ENCODE assay signal across 25 mouse cellular contexts in genomic region chr6:116356948-116357325, GRCm38 (mm10). TPM values are rescaled to one million over a fixed set of nuclear protein-coding genes. Genes with fewer than 3 reads are reported as not detected.
A peak's percentile ranks its signal among the peaks of the same experiment; 100 is the strongest.
DNase-seq lines count a peak whose midpoint lies in the region; ATAC-seq and TF ChIP-seq lines count a peak whose summit lies in the region.
"Had no signal": no experiment of that assay in that cellular context is flagged by ENCODE, and none has a peak within 500 bp of the region (broad histone marks: within the 10 kb centered on the region; RNA-seq: fewer than 3 reads in every experiment).

No protein-coding gene starts in this region.

- no peak for TF ChIP-seq POLR2A in kidney, adult 2 months (IDR thresholded peaks at IDR 0.05; ENCODE audit: low read depth, low read length)

- 41% methylated on average over 4 of the region's 4 CpGs for WGBS in kidney, adult 2 months
- WGBS in kidney, embryonic 15.5 days: 78% methylated on average over 4 of the region's 4 CpGs
- WGBS in liver, embryonic 15.5 days (ENCODE audit: insufficient replicate concordance): 85% methylated on average over 4 of the region's 4 CpGs

- no peaks in the 10 kb centered on the region for H3K9me3 ChIP-seq in kidney, embryonic 15.5 days (replicated peaks)
- H3K9me3 ChIP-seq in liver, embryonic 15.5 days (replicated peaks): no peaks in the 10 kb centered on the region
- no peaks in the 10 kb centered on the region for H3K9me3 ChIP-seq in ES-E14 (ENCODE audit: control insufficient read depth, insufficient read depth, low read depth, low read length)
- H3K9me3 ChIP-seq: embryonic facial prominence, embryonic 15.5 days; forebrain, embryonic 10.5 days; G1E; hindbrain, embryonic 12.5 days; lung, embryonic 15.5 days had no signal

- H3K4me1 ChIP-seq in kidney, adult 2 months (ENCODE audit: control insufficient read depth, insufficient read depth, low read length): peaks cover 11% of the 10 kb centered on the region; the same call in 1 of the 2 replicates
- peaks cover 6% of the 10 kb centered on the region; the same call in 1 of the 2 replicates for H3K4me1 ChIP-seq in kidney, embryonic 15.5 days
- peaks cover 68% of the 10 kb centered on the region for H3K4me1 ChIP-seq in liver, embryonic 15.5 days (replicated peaks)
- H3K4me1 ChIP-seq in ES-E14 (ENCODE audit: control insufficient read depth in 2 of 2, insufficient read depth in 2 of 2, low read length in 2 of 2, poor library complexity in 1 of 2): peaks cover 0 to 24% of the 10 kb centered on the region in 2 experiments; a peak in 2 of 4 replicates
- H3K4me1 ChIP-seq: embryonic facial prominence, embryonic 15.5 days; forebrain, embryonic 10.5 days; lung, embryonic 15.5 days had no signal

- no peaks in the 10 kb centered on the region for H3K36me3 ChIP-seq in kidney, adult 2 months (ENCODE audit: control insufficient read depth, insufficient read depth, low read length)
- H3K36me3 ChIP-seq in kidney, embryonic 15.5 days: no peaks in the 10 kb centered on the region
- peaks cover 50% of the 10 kb centered on the region for H3K36me3 ChIP-seq in liver, embryonic 15.5 days (replicated peaks)
- H3K36me3 ChIP-seq in ES-E14 (ENCODE audit: control insufficient read depth, insufficient read depth, low read length, poor library complexity, severe bottlenecking): no peaks in the 10 kb centered on the region
- H3K36me3 ChIP-seq: embryonic facial prominence, embryonic 15.5 days; forebrain, embryonic 10.5 days; hindbrain, embryonic 12.5 days; lung, embryonic 15.5 days had no signal

- in situ Hi-C loops in ES-E14 (cut with MboI; ENCODE audit: low sequenced_read_pairs in 2 of 2, unreplicated experiment in 2 of 2): no loop called here

- no peak for ATAC-seq in kidney, embryonic 15.5 days (replicated peaks; ENCODE audit: low FRiP score)
- ATAC-seq in liver, embryonic 15.5 days (ENCODE audit: insufficient read depth): no peak
- ATAC-seq: forebrain, embryonic 16.5 days; inflammation-experienced regulatory T-cells, adult 6 months; midbrain, embryonic 16.5 days had no signal

- no peaks in the 10 kb centered on the region for H3K27me3 ChIP-seq in kidney, adult 2 months (replicated peaks; ENCODE audit: control insufficient read depth, insufficient read depth, low read length)
- no peaks in the 10 kb centered on the region for H3K27me3 ChIP-seq in kidney, embryonic 15.5 days
- no peaks in the 10 kb centered on the region for H3K27me3 ChIP-seq in liver, embryonic 15.5 days
- H3K27me3 ChIP-seq: embryonic facial prominence, embryonic 15.5 days; hindbrain, embryonic 12.5 days; lung, embryonic 15.5 days had no signal

- no peak overlapping the region for H3K9ac ChIP-seq in kidney, embryonic 15.5 days
- no peak overlapping the region for H3K9ac ChIP-seq in liver, embryonic 15.5 days
- H3K9ac ChIP-seq in ES-E14 (ENCODE audit: insufficient read depth, low read depth, low read length, poor library complexity, severe bottlenecking): no peak overlapping the region
- H3K9ac ChIP-seq: embryonic facial prominence, embryonic 15.5 days; hindbrain, embryonic 12.5 days; lung, embryonic 15.5 days had no signal

- no peak overlapping the region for H3K4me3 ChIP-seq in kidney, adult 2 months (ENCODE audit: insufficient read depth, low read depth, low read length)
- no peak overlapping the region for H3K4me3 ChIP-seq in kidney, embryonic 15.5 days (replicated peaks)
- H3K4me3 ChIP-seq in liver, embryonic 15.5 days (replicated peaks): no peak overlapping the region
- H3K4me3 ChIP-seq in ES-E14 (ENCODE audit: insufficient read depth in 1 of 2, low read depth in 1 of 2, low read length in 2 of 2, poor library complexity in 1 of 2, severe bottlenecking in 1 of 2): no peak overlapping the region
- H3K4me3 ChIP-seq: embryonic facial prominence, embryonic 15.5 days; forebrain, embryonic 10.5 days; heart, adult 2 months; hindbrain, embryonic 12.5 days; lung, embryonic 15.5 days had no signal

- peak; percentile 55 to 59 for DNase-seq in cerebellum, postnatal 10 days
- DNase-seq in cerebellum, adult 11 months: no peak
- DNase-seq in kidney, adult 2 months: peak; percentile 22
- no peak for DNase-seq in liver
- no peak for DNase-seq in ES-E14 (ENCODE audit: low read depth, low spot score)
- DNase-seq in lung, postnatal 10 days: no peak
- DNase-seq: adrenal gland, adult 2 months; cerebellum, adult 8-10 months; gastrocnemius, postnatal 25 days; heart, adult 2 months; kidney, adult 8-10 months; kidney, postnatal 14 days; lung, postnatal 4 days; thymus, postnatal 14 days had no signal

- H3K27ac ChIP-seq in kidney, adult 2 months (ENCODE audit: insufficient read depth, low read depth, low read length): no peak overlapping the region
- H3K27ac ChIP-seq in kidney, embryonic 15.5 days: no peak overlapping the region
- no peak overlapping the region for H3K27ac ChIP-seq in liver, embryonic 15.5 days (replicated peaks)
- H3K27ac ChIP-seq in ES-E14 (ENCODE audit: insufficient read depth, low read depth, low read length, poor library complexity, severe bottlenecking): peak overlapping the region; percentile 68; the same call in 1 of the 2 replicates
- H3K27ac ChIP-seq: embryonic facial prominence, embryonic 15.5 days; forebrain, embryonic 10.5 days; heart, adult 2 months; hindbrain, embryonic 12.5 days; lung, embryonic 15.5 days had no signal

- TF ChIP-seq CTCF in kidney, adult 2 months (conservative IDR thresholded peaks at IDR 0.05; ENCODE audit: insufficient read depth, insufficient read length, low read depth, low read length): no peak

- no peak overlapping the region for H3K4me2 ChIP-seq in kidney, embryonic 15.5 days
- peak overlapping the region; percentile 21; the same call in 1 of the 2 replicates for H3K4me2 ChIP-seq in liver, embryonic 15.5 days
- H3K4me2 ChIP-seq: embryonic facial prominence, embryonic 15.5 days; hindbrain, embryonic 12.5 days; liver, embryonic 11.5 days; lung, embryonic 15.5 days had no signal

TF ChIP-seq in ES-E14, 5 proteins besides CTCF, POLR2A, EP300 and RAD21:
- TF ChIP-seq ZC3H11A (IDR thresholded peaks at IDR 0.05; ENCODE audit: borderline replicate concordance, low read depth, low read length): no peak
- TF ChIP-seq ZNF384 (IDR thresholded peaks at IDR 0.05; ENCODE audit: low read depth, low read length): no peak
- no peak for TF ChIP-seq MAFK (IDR thresholded peaks at IDR 0.05; ENCODE audit: insufficient read depth, low read depth, low read length)
- no peak for TF ChIP-seq HCFC1 (IDR thresholded peaks at IDR 0.05; ENCODE audit: borderline replicate concordance, insufficient read depth, low read length)
- no peak for TF ChIP-seq CHD2 (IDR thresholded peaks at IDR 0.05; ENCODE audit: low read depth, low read length)

RNA-seq across cellular contexts. Expression of gene March8, which starts 19.1 kb away (rescaled TPM):
- polyA plus RNA-seq in kidney, adult 2 months (2012; rRNA removed): 112 and 126 TPM in 2 replicates
- 37.5 and 40.4 TPM in 2 replicates for polyA plus RNA-seq in kidney, embryonic 15.5 days (2015; fragmentation: Nextera tagmentation; extraction: Ambion mirVana)
- 95.4 and 97.7 TPM in 2 replicates for polyA plus RNA-seq in liver, embryonic 15.5 days (2015; fragmentation: Nextera tagmentation; extraction: Ambion mirVana)
- total RNA-seq in ES-E14 (2012; rRNA removed): 17.6 and 20.1 TPM in 2 replicates

Comparison
In these comparisons a context has a peak if more than half of its experiments do, and no peak if none do; other contexts are left out.
1. DNase-seq: peak in cerebellum, postnatal 10 days (2 of 2) and kidney, adult 2 months (single experiment); none in cerebellum, adult 11 months (single experiment), liver (single experiment), ES-E14 (single experiment) and lung, postnatal 10 days (single experiment).